Mouse (Mus musculus) forelimb bud, embryonic 11.5 days (tissue): ENCODE measurements at regions not wholly inside any gene's neighbourhood (a gene's known extent, or its start where the extent isn't known, plus 50 kb on each side); places are given as distances from the start of the nearest gene placed in this dataset.

ENCODE experiments used
- DNase-seq: peaks from one replicate; pipeline ENCODE4 v3.0.0-alpha.2; 2012; ENCODE audit warnings: low read depth, low spot score

- no peak for DNase-seq
Observed at GRCm38 (mm10) chr10:96724436-96725175, 107.8 kb downstream of the Btg1 start.

GRCm38 (mm10) chr10:96726801-96727780, 110.3 kb downstream of the Btg1 start:
- no peak for DNase-seq

- DNase-seq = no peak
Observed at GRCm38 (mm10) chr10:96733581-96733980, 116.8 kb downstream of the Btg1 start.

GRCm38 (mm10) chr10:96735146-96735545, 118.3 kb downstream of the Btg1 start:
- DNase-seq = no peak

- DNase-seq = no peak
Observed at GRCm38 (mm10) chr10:96735885-96736628, 119.3 kb downstream of the Btg1 start.

- DNase-seq = no peak
Observed at GRCm38 (mm10) chr10:96737972-96738371, 121.2 kb downstream of the Btg1 start.

GRCm38 (mm10) chr10:96738606-96739005, 121.8 kb downstream of the Btg1 start:
- DNase-seq = no peak

GRCm38 (mm10) chr10:96744167-96744777, 127.5 kb downstream of the Btg1 start:
- DNase-seq = peak; percentile 70

GRCm38 (mm10) chr10:96747015-96747663, 130.3 kb downstream of the Btg1 start:
- no peak for DNase-seq

GRCm38 (mm10) chr10:96750861-96751260, 134.1 kb downstream of the Btg1 start:
- no peak for DNase-seq

GRCm38 (mm10) chr10:96751580-96752264, 134.9 kb downstream of the Btg1 start:
- DNase-seq = peak; percentile 25

GRCm38 (mm10) chr10:96752531-96752930, 135.7 kb downstream of the Btg1 start:
- no peak for DNase-seq

DNA sequence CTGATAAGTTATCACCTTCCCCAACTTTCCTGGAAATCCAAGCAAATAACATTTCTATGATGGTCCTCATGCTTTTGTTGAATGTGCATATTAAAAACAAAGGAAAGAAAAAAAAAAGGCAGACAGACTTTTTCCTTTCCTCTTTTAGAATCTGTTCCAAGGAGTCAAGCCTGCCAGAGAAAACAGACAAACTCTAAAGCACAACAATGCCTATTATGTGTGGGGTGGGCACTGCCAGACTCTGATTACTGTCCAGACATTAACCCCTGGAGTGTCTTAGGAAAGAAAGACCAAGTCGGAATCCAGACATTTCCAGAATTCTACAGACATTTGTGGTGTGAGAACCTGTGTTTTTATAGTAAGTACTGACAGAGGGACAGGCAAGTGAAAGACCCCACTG, 136.7 kb downstream of the Btg1 start:
- no peak for DNase-seq

DNA sequence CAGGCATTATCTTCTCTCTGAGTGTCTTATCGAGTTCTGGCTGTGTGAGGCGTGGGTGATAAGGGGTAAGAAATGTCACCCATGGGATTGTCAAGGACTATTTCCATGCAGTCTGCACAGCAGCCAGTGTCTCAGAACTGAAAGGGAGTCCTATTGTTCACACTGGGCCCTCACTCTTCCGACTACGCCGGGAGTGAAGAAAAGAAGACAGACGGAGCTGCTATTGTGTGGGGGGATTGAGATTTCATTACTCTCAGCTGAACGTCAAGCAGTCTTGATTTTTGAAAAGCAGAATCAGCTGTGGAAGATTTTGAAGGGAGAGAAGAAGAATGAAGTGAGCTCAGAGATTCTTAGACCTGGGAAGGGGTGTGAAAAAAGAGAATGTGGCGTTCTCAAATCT, 138.9 kb downstream of the Btg1 start:
- no peak for DNase-seq

DNA sequence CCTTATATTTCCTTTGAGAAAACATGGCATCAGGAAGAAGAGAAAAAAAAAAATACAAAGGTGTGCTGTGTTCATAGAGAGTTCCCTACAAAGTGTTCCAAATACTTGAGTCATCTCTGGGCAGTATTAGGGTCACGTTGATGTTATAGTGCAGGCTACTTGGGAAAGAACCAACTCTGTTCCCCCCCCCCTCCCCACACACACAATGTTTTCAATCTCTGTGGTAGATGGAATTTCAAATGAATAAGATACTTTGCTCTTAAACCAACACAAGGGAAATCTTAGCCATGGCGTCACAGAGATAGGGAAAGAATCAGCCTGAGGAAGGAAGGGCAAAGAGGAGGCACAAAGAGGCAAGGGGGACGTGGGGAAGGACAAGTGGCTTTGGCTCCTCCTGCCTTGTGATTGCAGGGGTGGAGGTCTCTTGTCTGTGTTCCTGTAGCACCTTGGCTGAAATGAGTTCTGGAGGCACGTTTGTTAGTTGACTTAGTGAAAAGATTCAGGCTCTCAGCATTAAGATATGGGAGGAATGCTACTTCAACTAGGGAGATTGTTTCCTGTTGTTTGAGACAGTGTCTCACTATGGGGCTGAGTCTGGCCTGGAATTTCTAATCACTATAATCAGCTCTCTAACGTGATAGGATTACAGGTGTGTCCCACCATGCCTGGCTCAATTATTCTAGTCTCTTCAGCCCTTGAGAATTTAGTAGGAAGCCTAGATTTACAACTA, 139.7 kb downstream of the Btg1 start:
- DNase-seq = no peak

- DNase-seq = no peak
Observed at GRCm38 (mm10) chr10:96757311-96757710, 140.5 kb downstream of the Btg1 start.

DNA sequence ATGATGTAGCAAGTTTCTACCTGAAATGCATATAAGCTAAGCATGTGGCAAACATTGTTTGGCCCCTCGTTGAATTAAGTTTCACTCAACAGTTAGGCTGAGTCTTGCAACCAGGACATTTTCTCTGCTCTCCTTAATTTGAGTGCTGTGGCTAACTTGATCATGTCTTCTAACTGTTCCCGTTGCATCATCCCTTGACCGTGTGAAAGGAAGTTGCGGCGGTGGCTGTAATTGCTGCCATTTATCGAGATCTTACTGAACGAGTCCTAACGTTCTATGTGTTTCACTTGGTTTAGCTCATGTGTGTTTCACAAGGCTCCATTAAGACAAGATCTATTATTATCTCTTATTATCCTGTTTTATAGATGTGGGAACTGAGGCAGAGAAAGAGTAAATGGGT, 144.8 kb downstream of the Btg1 start:
- DNase-seq = no peak

GRCm38 (mm10) chr10:96765626-96766025, 148.8 kb downstream of the Btg1 start:
- DNase-seq = no peak

GRCm38 (mm10) chr10:96778220-96778619, 161.4 kb downstream of the Btg1 start:
- DNase-seq = no peak

GRCm38 (mm10) chr10:96783966-96784365, 167.2 kb downstream of the Btg1 start:
- DNase-seq = no peak
